Mouse (Mus musculus) forebrain, embryonic 11.5 days (tissue): Measurements from ENCODE around the gene Drd2. TPM values are rescaled to one million over a fixed set of nuclear protein-coding genes. Genes with fewer than 3 reads are reported as not detected.

ENCODE experiments used
- ATAC-seq: fragments of 200-750 bp; cut with Nextera tagmentation; replicated peaks from 2 replicates; pipeline ENCODE4 v1.8.0; 2017; ENCODE audit warnings: moderate TSS enrichment; ENCODE audit not compliant: low FRiP score
- DNase-seq: peaks from one replicate; pipeline ENCODE4 v3.0.0-alpha.2; 2017; ENCODE audit warnings: low spot score
- H3K27ac ChIP-seq: fragments of 300-500 bp; sonication (generic); 2 replicates; pipeline ENCODE4 v1.5.1; 2014; ENCODE audit warnings: low read depth, low read length
- H3K27me3 ChIP-seq: fragments of 300-500 bp; sonication (generic); 2 replicates; pipeline ENCODE4 v1.6.1; 2014; ENCODE audit warnings: mild to moderate bottlenecking, low read length, mixed read lengths; ENCODE audit not compliant: control insufficient read depth, insufficient read depth
- H3K36me3 ChIP-seq: fragments of 300-500 bp; sonication (generic); 2 replicates; pipeline ENCODE4 v1.6.1; 2014; ENCODE audit warnings: mild to moderate bottlenecking, low read length, moderate library complexity, mixed read lengths; ENCODE audit not compliant: control insufficient read depth, insufficient read depth
- H3K4me1 ChIP-seq: fragments of 300-500 bp; sonication (generic); replicated peaks from 2 replicates; pipeline ENCODE4 v1.6.1; 2014; ENCODE audit warnings: low read length, mixed read lengths; ENCODE audit not compliant: control insufficient read depth, insufficient read depth
- H3K4me2 ChIP-seq: fragments of 300-500 bp; sonication (generic); 2 replicates; pipeline ENCODE4 v1.6.1; 2014; ENCODE audit warnings: low read depth, mild to moderate bottlenecking, low read length, moderate library complexity, mixed read lengths; ENCODE audit not compliant: severe bottlenecking
- H3K4me3 ChIP-seq: fragments of 300-500 bp; sonication (generic); 2 replicates; pipeline ENCODE4 v1.5.1; 2014; ENCODE audit warnings: low read depth, low read length
- H3K9ac ChIP-seq: fragments of 300-500 bp; sonication (generic); 2 replicates; pipeline ENCODE4 v1.6.1; 2014; ENCODE audit warnings: low read length
- H3K9me3 ChIP-seq: fragments of 300-500 bp; sonication (generic); 2 replicates; pipeline ENCODE4 v1.6.1; 2016; ENCODE audit warnings: low read length, mixed read lengths; ENCODE audit not compliant: control insufficient read depth
- WGBS: fragments of 180-500 bp; shearing (Covaris S2); extraction: QIAGEN DNeasy Blood & Tissue Kit; methylation state at CpG from one replicate; pipeline ENCODE4 v1.1.7; 2014; 5-methylcytosine and 5-hydroxymethylcytosine counted together
- polyA plus RNA-seq: library from polyadenylated mRNA; unstranded; fragments of >200 nt; fragmentation: Nextera tagmentation; extraction: Ambion mirVana; gene quantifications from 2 replicates; pipeline ENCODE4 v1.2.1, GENCODE M21; 2014

Drd2 gene
- polyA plus RNA-seq, 1 experiment from 2014 or later = 0.24 TPM

GRCm38 (mm10) chr9:49384041-49384440 is 43.6 kb downstream of the Drd2 start:
- Histone ChIP-seq H3K4me2 (no peak overlapping the region), H3K4me1 (no peaks in the 10 kb centered on the region), H3K4me3 (no peak overlapping the region), H3K9ac (no peak overlapping the region), H3K27ac (no peak overlapping the region), H3K9me3 (no peaks in the 10 kb centered on the region), H3K27me3 (no peaks in the 10 kb centered on the region), H3K36me3 (no peaks in the 10 kb centered on the region)
- ATAC-seq (no peak), DNase-seq (no peak)
- WGBS = 48% methylated on average over 3 of the region's 3 CpGs

- no peak for DNase-seq
- H3K9ac ChIP-seq = no peak overlapping the region
- no peaks in the 10 kb centered on the region for H3K36me3 ChIP-seq
- no peaks in the 10 kb centered on the region for H3K27me3 ChIP-seq
- H3K4me2 ChIP-seq = no peak overlapping the region
- H3K9me3 ChIP-seq = no peaks in the 10 kb centered on the region
- no peak overlapping the region for H3K27ac ChIP-seq
- no peak overlapping the region for H3K4me3 ChIP-seq
- ATAC-seq = no peak
- no peaks in the 10 kb centered on the region for H3K4me1 ChIP-seq
- 84% methylated on average over 6 of the region's 6 CpGs for WGBS
These were observed 44.4 kb downstream of the Drd2 start for GRCm38 (mm10) chr9:49384855-49385254.

- Histone ChIP-seq H3K9me3 (no peaks in the 10 kb centered on the region), H3K27ac (no peak overlapping the region), H3K27me3 (no peaks in the 10 kb centered on the region), H3K4me3 (no peak overlapping the region), H3K36me3 (no peaks in the 10 kb centered on the region), H3K4me1 (no peaks in the 10 kb centered on the region), H3K9ac (no peak overlapping the region), H3K4me2 (no peak overlapping the region)
- 58% methylated on average over 7 of the region's 7 CpGs for WGBS
- DNase-seq (no peak), ATAC-seq (no peak)
These were observed 44.9 kb downstream of the Drd2 start for GRCm38 (mm10) chr9:49385301-49385700.

GRCm38 (mm10) chr9:49386119-49386518 is 45.7 kb downstream of the Drd2 start:
- Histone ChIP-seq H3K27me3 (no peaks in the 10 kb centered on the region), H3K9ac (no peak overlapping the region), H3K4me3 (no peak overlapping the region), H3K36me3 (no peaks in the 10 kb centered on the region), H3K4me2 (0 out of 2 replicates have a peak overlapping the region, but pooled peaks have one; percentile 5), H3K27ac (no peak overlapping the region), H3K9me3 (no peaks in the 10 kb centered on the region), H3K4me1 (no peaks in the 10 kb centered on the region)
- DNase-seq = no peak
- WGBS = 25% methylated on average over 11 of the region's 11 CpGs
- ATAC-seq = no peak

- Histone ChIP-seq H3K27ac (no peak overlapping the region), H3K27me3 (no peaks in the 10 kb centered on the region), H3K9me3 (no peaks in the 10 kb centered on the region), H3K9ac (no peak overlapping the region), H3K4me3 (no peak overlapping the region), H3K4me1 (no peaks in the 10 kb centered on the region), H3K36me3 (no peaks in the 10 kb centered on the region), H3K4me2 (no peak overlapping the region)
- WGBS = 59% methylated on average over 2 of the region's 2 CpGs
- no peak for DNase-seq
- no peak for ATAC-seq
These were observed 51.8 kb downstream of the Drd2 start for GRCm38 (mm10) chr9:49392242-49392641.

- H3K4me3 ChIP-seq = no peak overlapping the region
- no peak overlapping the region for H3K27ac ChIP-seq
- H3K4me1 ChIP-seq = no peaks in the 10 kb centered on the region
- H3K27me3 ChIP-seq = no peaks in the 10 kb centered on the region
- no peaks in the 10 kb centered on the region for H3K9me3 ChIP-seq
- ATAC-seq (no peak), DNase-seq (no peak)
- no peak overlapping the region for H3K4me2 ChIP-seq
- no peaks in the 10 kb centered on the region for H3K36me3 ChIP-seq
- no peak overlapping the region for H3K9ac ChIP-seq
These were observed 55.6 kb downstream of the Drd2 start for GRCm38 (mm10) chr9:49396006-49396405.

- no peak overlapping the region for H3K27ac ChIP-seq
- ATAC-seq (no peak), DNase-seq (no peak)
- H3K4me1 ChIP-seq = no peaks in the 10 kb centered on the region
- H3K36me3 ChIP-seq = no peaks in the 10 kb centered on the region
- H3K9me3 ChIP-seq = no peaks in the 10 kb centered on the region
- 80% methylated on average over 2 of the region's 2 CpGs for WGBS
- no peak overlapping the region for H3K4me3 ChIP-seq
- no peak overlapping the region for H3K4me2 ChIP-seq
- no peaks in the 10 kb centered on the region for H3K27me3 ChIP-seq
- H3K9ac ChIP-seq = no peak overlapping the region
These were observed 63.3 kb downstream of the Drd2 start for GRCm38 (mm10) chr9:49403711-49404110.

GRCm38 (mm10) chr9:49407028-49407427 is 66.6 kb downstream of the Drd2 start:
- no peak for ATAC-seq
- Histone ChIP-seq H3K36me3 (no peaks in the 10 kb centered on the region), H3K4me3 (no peak overlapping the region), H3K4me2 (no peak overlapping the region), H3K27me3 (no peaks in the 10 kb centered on the region), H3K4me1 (peaks cover 3% of the 10 kb centered on the region), H3K9ac (no peak overlapping the region), H3K27ac (no peak overlapping the region), H3K9me3 (no peaks in the 10 kb centered on the region)
- DNase-seq = no peak
- WGBS = 93% methylated on average over 5 of the region's 5 CpGs

- ATAC-seq = no peak
- Histone ChIP-seq H3K4me1 (peaks cover 3% of the 10 kb centered on the region), H3K9ac (no peak overlapping the region), H3K27ac (no peak overlapping the region), H3K36me3 (no peaks in the 10 kb centered on the region), H3K9me3 (no peaks in the 10 kb centered on the region), H3K4me2 (no peak overlapping the region), H3K4me3 (no peak overlapping the region), H3K27me3 (no peaks in the 10 kb centered on the region)
- 87% methylated on average over 5 of the region's 5 CpGs for WGBS
- no peak for DNase-seq
These were observed 70.2 kb downstream of the Drd2 start for GRCm38 (mm10) chr9:49410621-49411020.
